Mouse (Mus musculus): ENCODE measurements around the gene Mansc4. TPM values are rescaled to one million over a fixed set of nuclear protein-coding genes. Genes with fewer than 3 reads are reported as not detected.
A peak's percentile ranks its signal among the peaks of the same experiment; 100 is the strongest.

Mansc4 gene
- polyA plus RNA-seq, 1 experiment from 2014 or later, result 0.96 TPM

DNA sequence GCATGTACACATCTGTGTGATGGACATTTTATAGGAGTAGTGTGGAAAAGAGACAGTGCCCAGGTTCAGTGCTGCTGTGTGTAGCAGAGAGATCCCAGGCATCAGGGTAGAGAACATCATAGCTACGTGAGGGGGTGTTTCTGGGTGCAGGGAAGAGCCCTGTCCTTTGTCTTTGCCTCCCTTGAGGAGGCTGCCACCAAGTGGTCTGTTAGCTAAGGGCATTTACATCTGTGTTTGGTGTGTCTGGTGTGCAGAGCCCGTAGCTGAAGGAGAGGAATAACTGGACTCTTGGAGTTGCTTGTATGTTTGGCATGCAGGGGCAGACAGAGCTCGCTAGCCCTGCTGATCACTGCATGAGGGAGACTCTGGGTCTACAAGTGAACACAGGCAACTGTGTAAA, 15.5 kb upstream of the Mansc4 start:
- ATAC-seq (ENCODE audit: low FRiP score) (no peak), DNase-seq (ENCODE audit: low spot score) (no peak)
- Histone ChIP-seq H3K9ac (ENCODE audit: low read depth, low read length) (no peak overlapping the region), H3K27me3 (ENCODE audit: control insufficient read depth, insufficient read depth, low read length) (no peaks in the 10 kb centered on the region), H3K4me2 (replicated peaks; ENCODE audit: low read depth, low read length) (no peak overlapping the region), H3K4me3 (ENCODE audit: low read depth, low read length) (no peak overlapping the region), H3K36me3 (ENCODE audit: control insufficient read depth, insufficient read depth, low read length) (no peaks in the 10 kb centered on the region; the same call in 1 of the 2 replicates), H3K4me1 (replicated peaks; ENCODE audit: control insufficient read depth, insufficient read depth, low read length) (no peaks in the 10 kb centered on the region), H3K27ac (ENCODE audit: low read depth, low read length) (no peak overlapping the region), H3K9me3 (ENCODE audit: control insufficient read depth, low read length) (no peaks in the 10 kb centered on the region)
- 84% methylated on average over 3 of the region's 3 CpGs for WGBS

- no peak overlapping the region for H3K4me2 ChIP-seq (replicated peaks; ENCODE audit: low read depth, low read length)
- ATAC-seq (ENCODE audit: low FRiP score) (no peak), DNase-seq (ENCODE audit: low spot score) (no peak)
- H3K4me3 ChIP-seq (ENCODE audit: low read depth, low read length), result no peak overlapping the region
- no peaks in the 10 kb centered on the region for H3K27me3 ChIP-seq (ENCODE audit: control insufficient read depth, insufficient read depth, low read length)
- no peaks in the 10 kb centered on the region for H3K9me3 ChIP-seq (ENCODE audit: control insufficient read depth, low read length)
- H3K36me3 ChIP-seq (ENCODE audit: control insufficient read depth, insufficient read depth, low read length), result no peaks in the 10 kb centered on the region
- no peak overlapping the region for H3K27ac ChIP-seq (ENCODE audit: low read depth, low read length)
- no peak overlapping the region for H3K9ac ChIP-seq (ENCODE audit: low read depth, low read length)
- H3K4me1 ChIP-seq (replicated peaks; ENCODE audit: control insufficient read depth, insufficient read depth, low read length), result no peaks in the 10 kb centered on the region
- WGBS, result 82% methylated on average over 19 of the region's 19 CpGs
These were observed 12.8 kb upstream of the Mansc4 start for GRCm38 (mm10) chr6:147099458-147100277.

- Histone ChIP-seq H3K9me3 (ENCODE audit: control insufficient read depth, low read length) (no peaks in the 10 kb centered on the region), H3K36me3 (ENCODE audit: control insufficient read depth, insufficient read depth, low read length) (no peaks in the 10 kb centered on the region), H3K27ac (ENCODE audit: low read depth, low read length) (no peak overlapping the region), H3K4me2 (replicated peaks; ENCODE audit: low read depth, low read length) (no peak overlapping the region), H3K4me3 (ENCODE audit: low read depth, low read length) (no peak overlapping the region), H3K9ac (ENCODE audit: low read depth, low read length) (no peak overlapping the region), H3K4me1 (replicated peaks; ENCODE audit: control insufficient read depth, insufficient read depth, low read length) (0 out of 2 replicates have a peak, but pooled peaks cover 2% of the 10 kb centered on the region), H3K27me3 (ENCODE audit: control insufficient read depth, insufficient read depth, low read length) (no peaks in the 10 kb centered on the region)
- DNase-seq (ENCODE audit: low spot score), result no peak
- ATAC-seq (ENCODE audit: low FRiP score), result no peak
- 53% methylated on average over 8 of the region's 8 CpGs for WGBS
These were observed 10.6 kb upstream of the Mansc4 start for GRCm38 (mm10) chr6:147097346-147097929.

DNA sequence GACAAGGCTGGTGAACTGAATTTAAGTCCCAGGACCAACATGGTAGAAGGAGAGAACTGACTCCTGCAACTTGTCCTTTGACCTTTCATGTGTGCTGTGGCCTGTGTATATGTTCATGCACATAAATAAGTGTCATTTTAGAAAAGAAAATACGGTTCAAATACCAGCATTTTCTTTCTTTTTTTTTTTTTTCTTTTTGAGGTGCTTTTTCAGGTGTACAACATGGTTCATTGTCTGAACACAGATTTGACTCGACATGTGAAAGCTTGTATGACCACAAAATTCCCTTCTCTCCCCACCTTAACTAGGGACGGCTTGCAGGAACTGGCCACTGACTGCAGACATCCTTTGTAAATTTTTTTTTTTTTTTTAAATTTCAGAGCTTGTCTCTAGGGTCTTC, 10.1 kb upstream of the Mansc4 start:
- no peak for ATAC-seq (ENCODE audit: low FRiP score)
- WGBS, result 75% methylated on average over 3 of the region's 3 CpGs
- no peaks in the 10 kb centered on the region for H3K27me3 ChIP-seq (ENCODE audit: control insufficient read depth, insufficient read depth, low read length)

GRCm38 (mm10) chr6:147096109-147096508, 9.3 kb upstream of the Mansc4 start:
- no peak for DNase-seq (ENCODE audit: low spot score)
- Histone ChIP-seq H3K36me3 (ENCODE audit: control insufficient read depth, insufficient read depth, low read length) (no peaks in the 10 kb centered on the region), H3K9ac (ENCODE audit: low read depth, low read length) (no peak overlapping the region), H3K9me3 (ENCODE audit: control insufficient read depth, low read length) (no peaks in the 10 kb centered on the region), H3K4me1 (replicated peaks; ENCODE audit: control insufficient read depth, insufficient read depth, low read length) (0 out of 2 replicates have a peak, but pooled peaks cover 2% of the 10 kb centered on the region), H3K27me3 (ENCODE audit: control insufficient read depth, insufficient read depth, low read length) (no peaks in the 10 kb centered on the region), H3K27ac (ENCODE audit: low read depth, low read length) (no peak overlapping the region), H3K4me3 (ENCODE audit: low read depth, low read length) (no peak overlapping the region), H3K4me2 (replicated peaks; ENCODE audit: low read depth, low read length) (no peak overlapping the region)
- ATAC-seq (ENCODE audit: low FRiP score), result no peak
- 95% methylated on average over 4 of the region's 4 CpGs for WGBS

More for the DNA sequence above, 10.1 kb upstream of the Mansc4 start:
- Histone ChIP-seq H3K9ac (ENCODE audit: low read depth, low read length) (no peak overlapping the region), H3K4me1 (replicated peaks; ENCODE audit: control insufficient read depth, insufficient read depth, low read length) (0 out of 2 replicates have a peak, but pooled peaks cover 2% of the 10 kb centered on the region), H3K9me3 (ENCODE audit: control insufficient read depth, low read length) (no peaks in the 10 kb centered on the region), H3K4me2 (replicated peaks; ENCODE audit: low read depth, low read length) (no peak overlapping the region), H3K27ac (ENCODE audit: low read depth, low read length) (no peak overlapping the region), H3K36me3 (ENCODE audit: control insufficient read depth, insufficient read depth, low read length) (no peaks in the 10 kb centered on the region), H3K4me3 (ENCODE audit: low read depth, low read length) (no peak overlapping the region)
- no peak for DNase-seq (ENCODE audit: low spot score)

DNA sequence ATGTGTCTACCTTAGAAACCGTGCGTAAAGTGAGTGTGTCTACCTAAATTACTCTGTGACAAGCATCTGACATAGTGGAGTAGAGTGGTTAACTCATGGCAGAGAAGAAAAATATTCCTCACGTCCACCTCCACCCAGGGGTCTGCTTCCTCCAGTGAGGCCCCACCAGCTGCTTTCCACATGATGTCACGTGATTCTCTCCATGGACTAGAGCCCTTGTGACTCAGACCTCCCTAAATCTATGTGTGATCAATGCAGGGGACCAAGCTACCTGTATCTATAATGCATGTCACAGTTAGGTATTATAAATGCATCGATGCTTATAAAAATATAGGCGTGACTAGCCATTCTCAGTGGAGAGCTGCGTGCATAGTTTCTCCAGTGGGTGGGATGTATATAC, 7.9 kb upstream of the Mansc4 start:
- ATAC-seq (ENCODE audit: low FRiP score), result no peak
- no peak overlapping the region for H3K9ac ChIP-seq (ENCODE audit: low read depth, low read length)
- WGBS, result 80% methylated on average over 7 of the region's 7 CpGs
- H3K36me3 ChIP-seq (ENCODE audit: control insufficient read depth, insufficient read depth, low read length), result no peaks in the 10 kb centered on the region
- 0 out of 2 replicates have a peak, but pooled peaks cover 2% of the 10 kb centered on the region for H3K4me1 ChIP-seq (replicated peaks; ENCODE audit: control insufficient read depth, insufficient read depth, low read length)
- no peak overlapping the region for H3K4me3 ChIP-seq (ENCODE audit: low read depth, low read length)
- no peak for DNase-seq (ENCODE audit: low spot score)
- H3K9me3 ChIP-seq (ENCODE audit: control insufficient read depth, low read length), result no peaks in the 10 kb centered on the region
- no peaks in the 10 kb centered on the region for H3K27me3 ChIP-seq (ENCODE audit: control insufficient read depth, insufficient read depth, low read length)
- H3K4me2 ChIP-seq (replicated peaks; ENCODE audit: low read depth, low read length), result no peak overlapping the region
- H3K27ac ChIP-seq (ENCODE audit: low read depth, low read length), result no peak overlapping the region

DNA sequence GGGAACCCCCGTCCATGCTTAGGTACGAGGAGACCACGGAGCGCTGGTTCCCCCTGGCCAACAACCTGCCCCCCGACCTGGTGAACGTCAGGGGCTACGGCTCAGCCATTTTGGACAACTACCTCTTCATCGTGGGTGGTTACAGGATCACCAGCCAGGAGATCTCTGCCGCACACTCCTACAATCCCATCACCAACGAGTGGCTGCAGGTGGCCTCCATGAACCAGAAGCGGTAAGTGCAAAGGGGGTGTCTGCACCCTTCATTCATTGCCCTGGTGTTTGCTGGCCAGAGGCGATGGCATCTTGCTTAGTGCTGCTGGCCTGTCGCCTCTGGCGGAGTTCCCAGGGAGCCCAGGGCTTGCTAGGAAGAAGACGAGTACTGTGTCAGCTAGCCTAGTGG, 5.3 kb upstream of the Mansc4 start:
- H3K36me3 ChIP-seq (ENCODE audit: control insufficient read depth, insufficient read depth, low read length), result no peaks in the 10 kb centered on the region
- H3K27me3 ChIP-seq (ENCODE audit: control insufficient read depth, insufficient read depth, low read length), result no peaks in the 10 kb centered on the region
- H3K9ac ChIP-seq (ENCODE audit: low read depth, low read length), result peak overlapping the region; percentile 91
- DNase-seq (ENCODE audit: low spot score) (peak; percentile 53), ATAC-seq (ENCODE audit: low FRiP score) (peak; percentile 28)
- peak overlapping the region; percentile 80 for H3K4me3 ChIP-seq (ENCODE audit: low read depth, low read length)
- 2% methylated on average over 15 of the region's 15 CpGs for WGBS
- H3K9me3 ChIP-seq (ENCODE audit: control insufficient read depth, low read length), result no peaks in the 10 kb centered on the region
- 0 out of 2 replicates have a peak, but pooled peaks cover 2% of the 10 kb centered on the region for H3K4me1 ChIP-seq (replicated peaks; ENCODE audit: control insufficient read depth, insufficient read depth, low read length)
- peak overlapping the region; percentile 88 for H3K27ac ChIP-seq (ENCODE audit: low read depth, low read length)
- peak overlapping the region; percentile 94 for H3K4me2 ChIP-seq (replicated peaks; ENCODE audit: low read depth, low read length)

- Histone ChIP-seq H3K4me2 (replicated peaks; ENCODE audit: low read depth, low read length) (peak within 1 kb of the TSS; percentile 94), H3K9me3 (ENCODE audit: control insufficient read depth, low read length) (no peaks in the 10 kb centered on the region), H3K27ac (ENCODE audit: low read depth, low read length) (peak within 1 kb of the TSS; percentile 88), H3K36me3 (ENCODE audit: control insufficient read depth, insufficient read depth, low read length) (no peaks in the 10 kb centered on the region), H3K9ac (ENCODE audit: low read depth, low read length) (peak within 1 kb of the TSS; percentile 91), H3K4me3 (ENCODE audit: low read depth, low read length) (peak within 1 kb of the TSS; percentile 80), H3K4me1 (replicated peaks; ENCODE audit: control insufficient read depth, insufficient read depth, low read length) (0 out of 2 replicates have a peak, but pooled peaks cover 5% of the 10 kb centered on the region), H3K27me3 (ENCODE audit: control insufficient read depth, insufficient read depth, low read length) (no peaks in the 10 kb centered on the region)
- peak; percentile 92 for ATAC-seq (ENCODE audit: low FRiP score)
- WGBS, result under 1% methylated on average over 90 of the region's 99 CpGs
- peak; percentile 85 for DNase-seq (ENCODE audit: low spot score)
These were observed 4.6 kb upstream of the Mansc4 start, which contains the start of gene Klhl42 for GRCm38 (mm10) chr6:147091136-147092120. Klhl42 (plus strand) TSS chr6:147091379.
